Mouse (Mus musculus) monocyte, adult 5-6 weeks (primary cell): ENCODE data around the gene Ushbp1. TPM values are rescaled to one million over a fixed set of nuclear protein-coding genes. Genes with fewer than 3 reads are reported as not detected.

Experiments used
- total RNA-seq: library from RNA; stranded (forward); fragments of 200-1000, 200-491, 200-594 nt; gene quantifications from 3 replicates; pipeline ENCODE4 v1.2.3, GENCODE M21; 2017

Ushbp1 gene
- total RNA-seq, 1 experiment from 2014 or later: not detected

Other genes starting within 250 kb of the Ushbp1 start
- gene Myo9b, start 123.1 kb downstream of the Ushbp1 start, total RNA-seq: 71.0 to 99.2 TPM (median 72.2 TPM) in 3 replicates
- gene Haus8, start 122.9 kb downstream of the Ushbp1 start, total RNA-seq: 45.5 to 77.0 TPM (median 73.5 TPM) in 3 replicates
- gene Use1, start 29.0 kb downstream of the Ushbp1 start, total RNA-seq: 172 to 275 TPM (median 266 TPM) in 3 replicates
- gene Ocel1, start 24.5 kb downstream of the Ushbp1 start, total RNA-seq: 11.9 to 24.2 TPM (median 16.3 TPM) in 3 replicates
- gene Nr2f6, start 13.8 kb downstream of the Ushbp1 start, total RNA-seq: 3.4 to 11.6 TPM (median 9.4 TPM) in 3 replicates
- gene Babam1, start 1.1 kb upstream of the Ushbp1 start, total RNA-seq: 49.7 to 68.7 TPM (median 61.4 TPM) in 3 replicates
- 0.48 TPM in 1 of 3 replicates, not detected in the others for gene Ankle1, start 10.2 kb upstream of the Ushbp1 start, total RNA-seq
- gene Abhd8, start 67.9 kb upstream of the Ushbp1 start, total RNA-seq: 2.2 to 12.0 TPM (median 8.3 TPM) in 3 replicates
- 5.7 to 17.9 TPM (median 13.7 TPM) in 3 replicates for gene Mrpl34, start 69.2 kb upstream of the Ushbp1 start, total RNA-seq
- 33.6 to 53.8 TPM (median 42.4 TPM) in 3 replicates for gene Dda1, start 73.4 kb upstream of the Ushbp1 start, total RNA-seq
- gene Ano8, start 90.2 kb upstream of the Ushbp1 start, total RNA-seq: 4.7 to 11.0 TPM (median 8.5 TPM) in 3 replicates
- 16.0 to 22.2 TPM (median 16.4 TPM) in 3 replicates for gene Gtpbp3, start 92.3 kb upstream of the Ushbp1 start, total RNA-seq
- not detected in 3 replicates for gene Plvap, start 116.0 kb upstream of the Ushbp1 start, total RNA-seq
- gene Ccdc194, start 129.9 kb upstream of the Ushbp1 start, total RNA-seq: not detected in 3 replicates
- 25.5 to 51.2 TPM (median 32.9 TPM) in 3 replicates for gene Bst2, start 141.7 kb upstream of the Ushbp1 start, total RNA-seq
- gene Mvb12a, start 147.1 kb upstream of the Ushbp1 start, total RNA-seq: 13.9 to 34.3 TPM (median 20.5 TPM) in 3 replicates
- 0.29 TPM in 1 of 3 replicates, not detected in the others for gene Tmem221, start 163.1 kb upstream of the Ushbp1 start, total RNA-seq
- gene Nxnl1, start 170.8 kb upstream of the Ushbp1 start, total RNA-seq: not detected in 3 replicates
- gene Slc27a1, start 173.1 kb upstream of the Ushbp1 start, total RNA-seq: 0.53 to 1.2 TPM (median 0.76 TPM) in 3 replicates
- 31.2 to 49.8 TPM (median 36.8 TPM) in 3 replicates for gene Pgls, start 196.4 kb upstream of the Ushbp1 start, total RNA-seq
- 6.3 to 12.8 TPM (median 6.9 TPM) in 3 replicates for gene Fam129c, start 201.8 kb upstream of the Ushbp1 start, total RNA-seq
- gene Colgalt1, start 215.2 kb upstream of the Ushbp1 start, total RNA-seq: 39.9 to 78.4 TPM (median 65.4 TPM) in 3 replicates